Mouse (Mus musculus) heart, adult 8-10 months (tissue): ENCODE data around the gene Adam12. TPM values are rescaled to one million over a fixed set of nuclear protein-coding genes. Genes with fewer than 3 reads are reported as not detected.
A peak's percentile ranks its signal among the peaks of the same experiment; 100 is the strongest.

Experiments
- DNase-seq: peaks from one replicate; pipeline ENCODE4 v3.0.0; 2022; ENCODE audit warnings: low spot score
- total RNA-seq, 4 experiments: library from RNA; stranded (reverse); gene quantifications; 2 replicates each; pipeline ENCODE4 v1.2.4; 2022

Adam12 gene
- total RNA-seq, 4 experiments from 2014 or later, result 0.31 to 0.37 (median 0.34) TPM

- no peak for DNase-seq
Observed at GRCm38 (mm10) chr7:134150305-134150704, 81.6 kb downstream of the Adam12 start.

DNA sequence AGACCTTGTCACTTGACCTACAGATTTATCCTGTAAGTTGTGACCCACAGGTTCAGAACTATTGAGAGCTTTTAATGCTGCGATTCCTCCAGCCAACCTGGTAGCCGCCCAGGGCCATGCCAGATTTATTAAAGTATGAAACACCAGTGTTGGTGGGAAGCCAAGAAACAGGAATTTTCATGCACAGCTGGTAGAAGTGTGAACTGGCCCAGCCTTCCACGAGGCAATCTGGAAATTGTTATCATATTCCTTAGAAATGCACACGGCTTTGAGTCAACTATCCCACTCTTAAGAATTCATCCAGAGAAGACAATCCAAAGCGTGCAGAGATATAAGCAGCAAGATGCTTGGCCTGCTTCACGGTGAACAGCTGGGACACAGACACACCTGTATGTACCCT, 82.6 kb downstream of the Adam12 start:
- no peak for DNase-seq

- DNase-seq, result no peak
Observed at GRCm38 (mm10) chr7:134147561-134147960, 84.4 kb downstream of the Adam12 start.

GRCm38 (mm10) chr7:134146821-134147220, 85.1 kb downstream of the Adam12 start:
- no peak for DNase-seq

DNA sequence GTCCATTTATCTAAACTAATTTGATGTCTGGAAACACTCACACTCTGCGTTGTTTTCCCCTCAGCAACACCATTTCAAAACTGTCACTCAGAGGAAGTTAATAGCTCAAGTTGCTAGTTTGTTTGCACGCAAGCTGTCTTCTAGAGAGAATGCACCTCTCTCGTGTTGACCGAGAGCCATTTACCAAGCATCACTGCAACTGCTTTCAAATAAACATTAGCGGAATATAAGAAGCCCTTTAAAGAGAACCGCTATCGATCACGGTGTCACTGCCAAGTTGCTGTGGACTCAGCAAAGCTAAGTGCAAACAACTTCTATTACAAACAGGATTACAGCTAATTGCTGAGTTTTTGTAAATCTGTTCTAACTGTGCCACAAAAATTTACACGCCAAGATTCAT, 87.8 kb downstream of the Adam12 start:
- DNase-seq, result no peak

GRCm38 (mm10) chr7:134139291-134139949, 92.5 kb downstream of the Adam12 start:
- no peak for DNase-seq

DNA sequence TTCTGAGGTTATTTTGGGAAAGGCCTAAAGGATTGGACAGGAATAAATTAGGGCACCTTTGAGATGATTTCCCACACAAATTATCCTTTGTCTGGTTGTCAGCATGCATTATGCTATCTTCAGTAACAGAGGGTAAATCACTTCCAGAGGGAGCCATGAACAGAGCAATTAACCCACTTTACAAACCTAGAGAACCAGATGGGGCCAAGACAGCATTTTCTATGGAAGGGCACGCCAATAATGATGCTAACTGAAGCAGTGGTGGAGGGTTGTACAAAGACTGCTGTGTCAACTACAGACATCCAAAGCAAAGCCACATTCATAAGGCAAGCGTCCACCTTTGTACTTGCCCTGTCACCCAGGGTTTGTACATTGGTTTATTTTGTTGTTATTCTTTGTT, 99.6 kb downstream of the Adam12 start:
- no peak for DNase-seq

GRCm38 (mm10) chr7:134128087-134128522, 103.8 kb downstream of the Adam12 start:
- no peak for DNase-seq

GRCm38 (mm10) chr7:134121397-134121796, 110.5 kb downstream of the Adam12 start:
- DNase-seq, result no peak

DNA sequence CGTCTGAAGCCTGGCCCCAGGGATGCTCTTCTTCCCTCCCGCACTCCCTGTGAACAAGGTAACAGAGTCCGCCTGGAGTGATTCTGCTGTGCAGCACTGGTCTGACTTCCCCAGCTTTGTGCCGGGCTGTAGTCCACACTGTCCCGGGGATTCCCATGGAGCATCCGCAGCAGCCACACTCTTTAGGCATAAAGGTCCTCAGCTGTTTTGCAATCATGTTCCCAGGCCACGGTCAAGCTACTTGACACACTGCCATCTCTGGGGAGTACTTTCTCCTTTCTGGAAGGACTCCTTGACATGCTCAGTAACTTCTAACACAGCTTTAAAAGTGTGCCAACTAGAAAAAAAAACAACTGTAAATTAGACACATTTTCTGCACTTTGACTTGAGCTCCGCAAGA, 116.5 kb downstream of the Adam12 start:
- DNase-seq, result peak; percentile 47

DNA sequence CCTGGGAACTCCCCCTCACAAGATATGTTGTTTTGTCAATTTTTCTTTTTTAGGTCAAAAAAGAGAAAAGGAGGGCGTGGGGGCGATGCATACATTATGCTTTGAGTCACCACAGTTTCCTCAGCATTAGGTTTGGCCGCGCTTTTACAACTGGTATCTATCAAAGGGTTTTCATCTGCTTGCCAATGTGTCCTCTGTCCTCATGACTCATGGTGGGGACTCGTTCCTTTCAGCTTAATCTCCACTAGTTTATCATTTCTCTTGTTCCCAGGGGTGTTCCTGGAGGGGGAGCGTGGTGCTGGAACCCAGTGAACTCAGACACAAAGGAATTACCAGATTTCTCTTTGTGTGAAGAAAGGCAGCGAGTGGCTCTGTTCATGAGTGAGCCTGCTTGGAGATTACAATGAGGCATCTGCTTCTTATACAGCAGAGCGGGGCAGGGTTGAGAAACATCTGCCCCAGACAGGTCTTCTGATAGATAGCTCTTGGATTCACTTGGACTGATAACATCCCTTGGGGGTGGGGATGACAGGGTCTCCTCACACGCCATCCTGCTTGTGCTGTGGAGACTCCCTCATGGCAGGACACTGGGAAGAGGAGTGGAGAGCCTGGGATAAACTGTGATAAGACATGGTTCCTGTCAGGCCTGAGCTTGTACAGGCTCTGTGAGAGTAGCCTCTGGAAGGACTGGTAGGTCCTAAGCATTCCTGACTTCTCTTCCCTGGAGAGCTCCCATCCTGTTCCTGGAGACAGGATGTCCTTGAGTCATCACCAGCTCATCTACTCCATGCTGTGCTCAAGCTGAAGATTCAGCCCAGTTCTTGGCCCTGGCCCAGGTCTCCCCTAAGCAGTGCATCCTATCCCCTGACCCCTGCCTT, 117.4 kb downstream of the Adam12 start:
- DNase-seq, result peak; percentile 24

DNA sequence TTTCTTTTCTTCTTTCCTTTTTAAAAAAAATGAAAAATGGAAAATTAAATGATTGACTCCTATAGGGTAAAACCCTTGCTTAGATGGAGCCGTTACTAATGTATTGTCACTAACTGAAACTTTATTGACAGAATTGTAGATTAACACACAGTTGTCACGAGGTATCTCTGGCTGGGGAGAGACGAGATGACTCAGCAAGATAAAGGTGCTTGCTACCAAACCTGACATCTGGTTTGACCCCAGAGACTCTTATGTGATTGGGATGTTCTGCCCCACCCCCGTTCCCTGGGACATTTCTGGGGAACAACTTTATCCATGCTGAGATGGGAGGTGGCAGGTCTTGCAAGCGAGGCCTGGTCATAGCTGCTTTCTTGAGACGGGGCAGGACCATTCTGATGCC, 118.1 kb downstream of the Adam12 start:
- no peak for DNase-seq

DNA sequence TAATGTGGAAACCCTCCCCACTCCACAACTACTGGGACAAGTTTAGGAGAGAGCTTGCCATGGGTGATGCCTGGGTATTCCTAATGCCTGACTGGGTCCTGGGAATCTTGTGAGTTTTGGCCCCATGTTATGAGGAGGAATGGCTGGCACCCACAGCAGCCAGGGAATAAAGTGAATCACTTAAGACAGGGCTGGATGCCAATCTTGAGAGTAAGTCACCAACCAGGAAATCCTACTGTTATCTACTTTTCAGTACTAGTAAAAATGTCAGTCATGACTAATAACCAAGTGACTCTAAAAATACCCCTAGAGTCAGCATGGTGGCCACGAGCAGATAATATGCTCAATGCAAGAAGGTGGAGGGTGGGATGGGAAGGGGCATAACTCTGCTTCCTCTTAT, 121.8 kb downstream of the Adam12 start:
- no peak for DNase-seq

- peak; percentile 33 for DNase-seq
Observed at GRCm38 (mm10) chr7:134107849-134108248, 124.1 kb downstream of the Adam12 start.

DNA sequence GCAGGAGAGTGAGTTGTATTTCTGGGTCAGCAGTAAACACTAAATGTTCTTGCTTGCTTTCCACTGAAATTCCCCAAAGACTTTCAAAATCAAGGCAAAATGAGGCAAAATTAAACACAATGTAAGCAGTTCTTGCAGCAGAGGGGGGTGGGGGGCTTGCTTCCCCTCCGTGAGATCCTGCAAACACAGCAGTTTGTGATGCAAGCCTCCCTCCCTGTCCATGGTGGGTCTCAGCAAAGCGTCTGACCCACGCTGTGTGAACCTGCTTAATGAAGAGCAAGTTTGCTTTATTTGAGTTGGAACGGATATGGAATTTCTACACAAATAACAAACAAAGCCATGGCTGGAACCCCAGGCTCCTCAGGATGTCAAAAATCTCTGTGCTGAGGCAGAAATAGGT, 132.9 kb downstream of the Adam12 start:
- DNase-seq, result no peak

GRCm38 (mm10) chr7:134097861-134098260, 134.1 kb downstream of the Adam12 start:
- no peak for DNase-seq

DNA sequence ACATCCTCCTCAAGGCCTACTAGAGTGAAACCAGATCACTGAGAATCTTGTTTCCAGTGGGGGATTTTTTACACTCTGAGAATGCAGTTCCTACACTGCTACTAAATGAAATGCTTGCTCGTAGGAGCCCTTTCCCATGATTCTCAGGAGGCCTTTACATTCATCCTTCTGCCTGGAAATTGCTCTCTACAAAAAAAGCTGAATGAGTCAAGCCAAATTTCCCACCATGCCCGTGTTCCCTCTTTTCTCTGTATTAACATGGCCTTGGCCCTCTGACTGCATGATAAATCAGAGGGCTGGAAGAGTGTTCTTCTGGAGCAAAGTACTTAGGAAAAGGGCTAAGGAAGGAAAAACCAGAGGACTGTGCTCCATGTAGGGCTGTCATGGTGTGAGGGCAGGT, 138.1 kb downstream of the Adam12 start:
- no peak for DNase-seq

DNA sequence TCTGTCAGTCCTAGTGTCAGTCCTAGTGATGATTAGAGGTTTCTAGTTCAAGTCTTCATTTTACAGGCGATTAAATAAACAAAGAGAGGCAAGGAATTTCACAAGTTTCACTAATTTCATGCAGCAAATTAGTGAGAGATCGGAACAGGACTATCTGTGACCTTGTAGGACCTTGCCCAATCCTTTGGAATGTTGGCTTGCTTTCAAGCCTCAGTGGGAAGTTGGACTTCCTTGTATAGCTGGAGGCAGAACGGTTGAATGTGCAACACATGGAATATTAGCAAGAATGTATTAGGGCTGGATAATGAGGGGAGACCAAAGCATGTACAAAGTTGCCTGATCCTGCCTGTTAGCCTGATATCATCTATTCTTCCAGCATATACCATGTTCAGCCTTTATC, 141.2 kb downstream of the Adam12 start:
- DNase-seq, result no peak

GRCm38 (mm10) chr7:134090256-134090655, 141.7 kb downstream of the Adam12 start:
- DNase-seq, result no peak

GRCm38 (mm10) chr7:134088548-134089347, 143.2 kb downstream of the Adam12 start:
- no peak for DNase-seq

DNA sequence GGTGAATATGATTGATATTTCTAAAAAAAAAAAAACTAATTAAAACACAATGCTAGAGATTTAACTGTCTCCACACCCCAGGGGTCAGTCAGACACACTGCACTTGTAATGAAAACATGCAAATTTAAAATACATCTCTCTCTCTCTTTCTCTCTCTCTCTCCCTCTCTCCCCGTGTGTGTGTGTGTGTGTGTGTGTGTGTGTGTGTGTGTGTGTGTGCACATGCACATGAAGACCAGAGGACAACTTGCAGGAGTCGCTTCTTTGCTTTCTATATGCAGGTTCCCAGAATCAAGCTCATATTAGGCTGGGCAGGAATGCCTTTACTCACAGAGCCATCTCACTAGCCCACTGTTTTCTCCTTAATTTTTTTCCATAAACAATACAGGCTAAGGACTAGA, 146.6 kb downstream of the Adam12 start:
- no peak for DNase-seq

DNA sequence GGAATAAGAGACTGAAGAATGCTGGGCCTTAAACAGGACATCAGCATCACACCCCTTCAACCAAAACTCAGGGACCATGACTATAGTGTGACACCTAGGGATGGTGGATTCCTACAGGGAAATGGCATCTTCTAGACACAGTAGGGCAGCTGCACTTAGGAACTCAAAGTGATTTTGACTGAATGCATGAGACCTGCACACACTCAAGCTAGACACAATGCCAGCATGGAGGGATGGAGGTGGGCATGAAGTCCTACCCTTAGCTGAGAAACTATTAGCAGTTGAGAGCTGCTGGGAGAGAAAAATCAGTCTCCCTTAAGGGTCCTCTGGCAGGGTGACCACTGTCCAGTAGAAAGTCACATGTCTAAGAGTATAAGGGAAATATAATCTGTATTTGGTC, 147.0 kb downstream of the Adam12 start:
- no peak for DNase-seq
